Mouse (Mus musculus) heart, adult 18-20 months (tissue): ENCODE measurements at regions not wholly inside any gene's neighbourhood (a gene's known extent, or its start where the extent isn't known, plus 50 kb on each side); places are given as distances from the start of the nearest gene placed in this dataset.
A peak's percentile ranks its signal among the peaks of the same experiment; 100 is the strongest.
"Not testable (repeated sequence)": the region's sequence is repeated elsewhere in the genome, so short reads cannot be mapped to it uniquely, and the experiment has no call there.

Experiments used
- DNase-seq, 2 experiments: peaks; one replicate each; pipeline ENCODE4 v3.0.0; 2021 to 2022; ENCODE audit warnings: mixed read lengths in 1 of 2

- DNase-seq: not testable (repeated sequence)
Measured at GRCm38 (mm10) chr5:76081379-76081778, 58.7 kb upstream of the Srd5a3 start.

- DNase-seq: no peak
Measured at GRCm38 (mm10) chr5:76080429-76080828, 59.6 kb upstream of the Srd5a3 start.

- peak; percentile 24 to 70 for DNase-seq
Measured at GRCm38 (mm10) chr5:76079204-76080025, 60.7 kb upstream of the Srd5a3 start.

GRCm38 (mm10) chr5:76078485-76078884, 61.6 kb upstream of the Srd5a3 start:
- DNase-seq: no peak

- no peak for DNase-seq
Measured at GRCm38 (mm10) chr5:76076283-76076682, 63.8 kb upstream of the Srd5a3 start.

GRCm38 (mm10) chr5:76075401-76075800, 64.7 kb upstream of the Srd5a3 start:
- DNase-seq: no peak

GRCm38 (mm10) chr5:76067881-76068280, 72.2 kb upstream of the Srd5a3 start:
- DNase-seq: no peak

GRCm38 (mm10) chr5:76067231-76067630, 72.8 kb upstream of the Srd5a3 start:
- peak in 1 of 2 experiments; percentile 31 for DNase-seq

GRCm38 (mm10) chr5:76065789-76066188, 74.3 kb upstream of the Srd5a3 start:
- no peak for DNase-seq

GRCm38 (mm10) chr5:76065227-76065626, 74.8 kb upstream of the Srd5a3 start:
- no peak for DNase-seq

GRCm38 (mm10) chr5:76064686-76065085, 75.4 kb upstream of the Srd5a3 start:
- DNase-seq: no peak

- DNase-seq: peak in 1 of 2 experiments; percentile 7
Measured at GRCm38 (mm10) chr5:76063473-76063872, 76.6 kb upstream of the Srd5a3 start.

- DNase-seq: no peak
Measured at GRCm38 (mm10) chr5:76058011-76058410, 79.8 kb upstream of the Kdr start.

- no peak for DNase-seq
Measured at GRCm38 (mm10) chr5:76055849-76056248, 77.6 kb upstream of the Kdr start.

GRCm38 (mm10) chr5:76052782-76053181, 74.5 kb upstream of the Kdr start:
- DNase-seq: no peak

GRCm38 (mm10) chr5:76051658-76052057, 73.4 kb upstream of the Kdr start:
- DNase-seq: no peak

- DNase-seq: no peak
Measured at GRCm38 (mm10) chr5:76048103-76048874, 70.0 kb upstream of the Kdr start.

GRCm38 (mm10) chr5:76043521-76044510, 65.6 kb upstream of the Kdr start:
- DNase-seq: no peak

GRCm38 (mm10) chr5:76040454-76041203, 62.4 kb upstream of the Kdr start:
- peak; percentile 55 to 78 for DNase-seq

GRCm38 (mm10) chr5:76028729-76029128, 50.5 kb upstream of the Kdr start:
- DNase-seq: peak in 1 of 2 experiments; percentile 53
